Mouse (Mus musculus): ENCODE measurements around the gene Apol6. TPM values are rescaled to one million over a fixed set of nuclear protein-coding genes. Genes with fewer than 3 reads are reported as not detected.
"Not testable (repeated sequence)": the region's sequence is repeated elsewhere in the genome, so short reads cannot be mapped to it uniquely, and the experiment has no call there.

Apol6 gene
- polyA plus RNA-seq, 1 experiment = 5.2 TPM

GRCm38 (mm10) chr15:77052176-77052575 is 7.6 kb downstream of the Apol6 start:
- DNase-seq = no peak
- H3K36me3 ChIP-seq (ENCODE audit: control insufficient read depth, insufficient read depth, low read length) = no peaks in the 10 kb centered on the region
- TF ChIP-seq CTCF (IDR thresholded peaks at IDR 0.05; ENCODE audit: borderline replicate concordance, control insufficient read depth, extremely low read depth, insufficient read depth, low read length, poor library complexity) = no peak
- no peak for TF ChIP-seq POLR2A (IDR thresholded peaks at IDR 0.05; ENCODE audit: control insufficient read depth, extremely low read depth, insufficient read depth, low read length, poor library complexity)
- H3K27me3 ChIP-seq (ENCODE audit: control insufficient read depth, insufficient read depth, low read length) = no peaks in the 10 kb centered on the region
- WGBS = 45% methylated on average over 1 of the region's 1 CpGs
- no peaks in the 10 kb centered on the region for H3K4me1 ChIP-seq (replicated peaks; ENCODE audit: control insufficient read depth, insufficient read depth, low read length)
- no peak overlapping the region for H3K4me3 ChIP-seq (ENCODE audit: control insufficient read depth, insufficient read depth, low read length)
- no peak overlapping the region for H3K27ac ChIP-seq (ENCODE audit: control insufficient read depth, insufficient read depth, low read length)

- H3K4me1 ChIP-seq (replicated peaks; ENCODE audit: control insufficient read depth, insufficient read depth, low read length) = no peaks in the 10 kb centered on the region
- H3K4me3 ChIP-seq (ENCODE audit: control insufficient read depth, insufficient read depth, low read length) = no peak overlapping the region
- DNase-seq = no peak
- 52% methylated on average over 1 of the region's 1 CpGs for WGBS
- H3K36me3 ChIP-seq (ENCODE audit: control insufficient read depth, insufficient read depth, low read length) = no peaks in the 10 kb centered on the region
- no peak overlapping the region for H3K27ac ChIP-seq (ENCODE audit: control insufficient read depth, insufficient read depth, low read length)
- TF ChIP-seq CTCF (IDR thresholded peaks at IDR 0.05; ENCODE audit: borderline replicate concordance, control insufficient read depth, extremely low read depth, insufficient read depth, low read length, poor library complexity) = no peak
- TF ChIP-seq POLR2A (IDR thresholded peaks at IDR 0.05; ENCODE audit: control insufficient read depth, extremely low read depth, insufficient read depth, low read length, poor library complexity) = no peak
- no peaks in the 10 kb centered on the region for H3K27me3 ChIP-seq (ENCODE audit: control insufficient read depth, insufficient read depth, low read length)
Observed at GRCm38 (mm10) chr15:77053021-77053420, 8.5 kb downstream of the Apol6 start.

DNA sequence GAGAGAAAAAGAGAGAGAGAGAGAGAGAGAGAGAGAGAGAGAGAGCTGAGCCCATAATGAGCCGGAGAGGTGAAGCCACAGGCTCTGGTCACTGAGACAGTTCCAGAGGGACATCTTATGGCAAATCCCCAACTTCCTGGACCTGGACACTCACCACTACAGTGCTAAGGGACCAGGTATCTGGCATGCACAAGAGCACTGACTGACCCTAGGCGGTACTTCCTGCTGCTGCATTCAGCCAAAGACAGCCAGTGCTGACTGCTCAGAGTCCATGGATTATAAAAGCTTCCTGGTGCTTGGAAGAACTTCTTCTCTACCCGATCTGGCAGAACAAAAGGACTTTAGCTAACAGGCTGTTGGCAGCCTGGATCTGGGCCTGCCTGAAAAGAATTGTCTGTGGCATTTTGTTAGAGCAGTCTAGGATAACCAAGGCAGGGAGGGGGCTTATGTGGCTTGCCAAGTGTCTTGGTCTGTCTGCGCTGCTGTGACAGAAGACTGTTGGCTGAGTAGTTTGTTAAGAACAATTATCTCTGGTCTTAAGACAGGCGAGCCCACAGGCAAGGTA is 10.2 kb downstream of the Apol6 start:
- TF ChIP-seq POLR2A (IDR thresholded peaks at IDR 0.05; ENCODE audit: control insufficient read depth, extremely low read depth, insufficient read depth, low read length, poor library complexity) (no peak), CTCF (IDR thresholded peaks at IDR 0.05; ENCODE audit: borderline replicate concordance, control insufficient read depth, extremely low read depth, insufficient read depth, low read length, poor library complexity) (no peak)
- WGBS = 86% methylated on average over 5 of the region's 5 CpGs
- H3K4me1 ChIP-seq (replicated peaks; ENCODE audit: control insufficient read depth, insufficient read depth, low read length) = no peaks in the 10 kb centered on the region
- H3K27me3 ChIP-seq (ENCODE audit: control insufficient read depth, insufficient read depth, low read length) = no peaks in the 10 kb centered on the region
- H3K36me3 ChIP-seq (ENCODE audit: control insufficient read depth, insufficient read depth, low read length) = no peaks in the 10 kb centered on the region
- H3K27ac ChIP-seq (ENCODE audit: control insufficient read depth, insufficient read depth, low read length) = no peak overlapping the region
- H3K4me3 ChIP-seq (ENCODE audit: control insufficient read depth, insufficient read depth, low read length) = no peak overlapping the region
- DNase-seq = no peak

- no peak overlapping the region for H3K4me3 ChIP-seq (ENCODE audit: control insufficient read depth, insufficient read depth, low read length)
- no peak for TF ChIP-seq POLR2A (IDR thresholded peaks at IDR 0.05; ENCODE audit: control insufficient read depth, extremely low read depth, insufficient read depth, low read length, poor library complexity)
- TF ChIP-seq CTCF (IDR thresholded peaks at IDR 0.05; ENCODE audit: borderline replicate concordance, control insufficient read depth, extremely low read depth, insufficient read depth, low read length, poor library complexity) = no peak
- DNase-seq = no peak
- H3K27ac ChIP-seq (ENCODE audit: control insufficient read depth, insufficient read depth, low read length) = no peak overlapping the region
- no peaks in the 10 kb centered on the region for H3K27me3 ChIP-seq (ENCODE audit: control insufficient read depth, insufficient read depth, low read length)
- WGBS = 78% methylated on average over 6 of the region's 6 CpGs
- H3K4me1 ChIP-seq (replicated peaks; ENCODE audit: control insufficient read depth, insufficient read depth, low read length) = no peaks in the 10 kb centered on the region
- H3K36me3 ChIP-seq (ENCODE audit: control insufficient read depth, insufficient read depth, low read length) = no peaks in the 10 kb centered on the region
Observed at GRCm38 (mm10) chr15:77056001-77056790, 11.7 kb downstream of the Apol6 start.

DNA sequence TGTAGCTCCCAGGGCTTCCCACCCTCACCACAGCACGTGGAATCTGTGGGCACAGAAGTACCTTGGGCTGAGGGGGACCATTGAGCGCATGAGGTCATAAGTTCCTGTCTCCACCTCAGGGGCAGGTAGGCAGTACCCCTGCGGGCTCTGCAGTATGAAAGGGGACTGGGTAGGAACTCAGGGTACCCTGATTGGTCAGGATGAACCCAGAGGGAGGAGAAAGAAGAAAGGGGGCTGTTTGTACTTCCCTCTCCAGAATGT is 12.2 kb downstream of the Apol6 start:
- Histone ChIP-seq H3K27me3 (ENCODE audit: control insufficient read depth, insufficient read depth, low read length) (no peaks in the 10 kb centered on the region), H3K4me3 (ENCODE audit: control insufficient read depth, insufficient read depth, low read length) (no peak overlapping the region), H3K27ac (ENCODE audit: control insufficient read depth, insufficient read depth, low read length) (no peak overlapping the region), H3K36me3 (ENCODE audit: control insufficient read depth, insufficient read depth, low read length) (no peaks in the 10 kb centered on the region), H3K4me1 (replicated peaks; ENCODE audit: control insufficient read depth, insufficient read depth, low read length) (no peaks in the 10 kb centered on the region)
- no peak for DNase-seq
- WGBS = 54% methylated on average over 3 of the region's 3 CpGs
- TF ChIP-seq CTCF (IDR thresholded peaks at IDR 0.05; ENCODE audit: borderline replicate concordance, control insufficient read depth, extremely low read depth, insufficient read depth, low read length, poor library complexity) (no peak), POLR2A (IDR thresholded peaks at IDR 0.05; ENCODE audit: control insufficient read depth, extremely low read depth, insufficient read depth, low read length, poor library complexity) (no peak)

- TF ChIP-seq CTCF (IDR thresholded peaks at IDR 0.05; ENCODE audit: borderline replicate concordance, control insufficient read depth, extremely low read depth, insufficient read depth, low read length, poor library complexity) (no peak), POLR2A (IDR thresholded peaks at IDR 0.05; ENCODE audit: control insufficient read depth, extremely low read depth, insufficient read depth, low read length, poor library complexity) (no peak)
Observed at GRCm38 (mm10) chr15:77058566-77058965, 14.0 kb downstream of the Apol6 start.

DNA sequence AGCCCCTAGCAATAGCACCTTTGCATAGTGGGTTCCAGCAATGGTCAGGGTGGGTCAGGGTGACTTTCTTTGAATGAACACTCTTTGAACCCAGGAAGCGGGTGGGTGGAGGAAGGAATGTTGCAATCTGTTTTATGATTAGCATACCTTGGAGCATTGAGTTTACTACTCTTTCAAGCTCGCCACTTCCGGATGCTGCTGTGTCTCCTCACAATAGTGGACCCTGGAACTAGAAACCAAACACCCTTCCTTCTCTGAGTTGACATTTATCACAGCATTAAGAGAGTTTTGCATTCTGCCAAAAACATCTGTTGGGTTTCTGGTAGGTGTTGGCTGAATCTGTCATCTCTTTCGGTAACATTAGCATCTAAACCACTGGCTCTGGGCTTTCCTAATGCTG is 14.9 kb downstream of the Apol6 start:
- 96% methylated on average over 4 of the region's 4 CpGs for WGBS

More at GRCm38 (mm10) chr15:77058566-77058965, 14.0 kb downstream of the Apol6 start:
- no peak for DNase-seq
- Histone ChIP-seq H3K4me3 (ENCODE audit: control insufficient read depth, insufficient read depth, low read length) (no peak overlapping the region), H3K4me1 (replicated peaks; ENCODE audit: control insufficient read depth, insufficient read depth, low read length) (no peaks in the 10 kb centered on the region), H3K27ac (ENCODE audit: control insufficient read depth, insufficient read depth, low read length) (no peak overlapping the region), H3K27me3 (ENCODE audit: control insufficient read depth, insufficient read depth, low read length) (no peaks in the 10 kb centered on the region; the same call in 1 of the 2 replicates), H3K36me3 (ENCODE audit: control insufficient read depth, insufficient read depth, low read length) (no peaks in the 10 kb centered on the region)

More for the DNA sequence above, 14.9 kb downstream of the Apol6 start:
- not testable (repeated sequence) for H3K4me1 ChIP-seq (replicated peaks; ENCODE audit: control insufficient read depth, insufficient read depth, low read length); H3K4me3 ChIP-seq (ENCODE audit: control insufficient read depth, insufficient read depth, low read length); DNase-seq; H3K36me3 ChIP-seq (ENCODE audit: control insufficient read depth, insufficient read depth, low read length); H3K27ac ChIP-seq (ENCODE audit: control insufficient read depth, insufficient read depth, low read length); H3K27me3 ChIP-seq (ENCODE audit: control insufficient read depth, insufficient read depth, low read length)

Measured in thymus, adult 2 months (tissue).